Mouse (Mus musculus) retina, postnatal 1 day (tissue): Measurements from ENCODE around the gene Asic3.
A peak's percentile ranks its signal among the peaks of the same experiment; 100 is the strongest.
"Not testable (repeated sequence)": the region's sequence is repeated elsewhere in the genome, so short reads cannot be mapped to it uniquely, and the experiment has no call there.

ENCODE experiments used
- DNase-seq: peaks from one replicate; pipeline ENCODE4 v3.0.0-alpha.2; 2012

Asic3 gene

GRCm38 (mm10) chr5:24389011-24389657, 24.1 kb upstream of the Asic3 start:
- DNase-seq, result peak; percentile 63

- no peak for DNase-seq
Observed at GRCm38 (mm10) chr5:24389658-24390020, 23.6 kb upstream of the Asic3 start.

GRCm38 (mm10) chr5:24391864-24392263, 21.3 kb upstream of the Asic3 start, which contains the start of gene Atg9b:
Gene Atg9b (minus strand): TSS chr5:24392143.
- no peak for DNase-seq

DNA sequence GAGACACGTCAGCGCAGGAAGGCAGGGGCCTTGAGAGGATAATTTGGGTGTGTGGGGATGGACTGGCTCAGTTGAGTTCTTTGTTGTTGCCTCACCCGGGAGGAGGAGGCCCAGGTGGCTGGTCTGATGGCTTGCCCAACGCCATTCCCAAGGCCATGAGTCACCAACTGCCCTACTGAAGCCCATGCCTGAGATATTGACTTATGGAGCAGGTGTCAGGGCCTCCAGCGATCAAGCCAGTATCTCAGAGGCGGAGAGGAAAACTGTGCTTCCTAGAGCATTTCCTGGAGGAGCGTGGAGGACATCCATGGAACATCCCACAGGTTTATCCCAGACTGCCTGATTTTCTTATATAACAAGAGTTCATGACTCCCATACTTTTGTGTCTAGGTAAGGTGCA, 20.5 kb upstream of the Asic3 start:
- DNase-seq, result no peak

GRCm38 (mm10) chr5:24393392-24393997, 19.7 kb upstream of the Asic3 start, which contains the start of gene Abcb8:
Gene Abcb8 (plus strand): TSS chr5:24393663.
- DNase-seq, result peak; percentile 91

DNA sequence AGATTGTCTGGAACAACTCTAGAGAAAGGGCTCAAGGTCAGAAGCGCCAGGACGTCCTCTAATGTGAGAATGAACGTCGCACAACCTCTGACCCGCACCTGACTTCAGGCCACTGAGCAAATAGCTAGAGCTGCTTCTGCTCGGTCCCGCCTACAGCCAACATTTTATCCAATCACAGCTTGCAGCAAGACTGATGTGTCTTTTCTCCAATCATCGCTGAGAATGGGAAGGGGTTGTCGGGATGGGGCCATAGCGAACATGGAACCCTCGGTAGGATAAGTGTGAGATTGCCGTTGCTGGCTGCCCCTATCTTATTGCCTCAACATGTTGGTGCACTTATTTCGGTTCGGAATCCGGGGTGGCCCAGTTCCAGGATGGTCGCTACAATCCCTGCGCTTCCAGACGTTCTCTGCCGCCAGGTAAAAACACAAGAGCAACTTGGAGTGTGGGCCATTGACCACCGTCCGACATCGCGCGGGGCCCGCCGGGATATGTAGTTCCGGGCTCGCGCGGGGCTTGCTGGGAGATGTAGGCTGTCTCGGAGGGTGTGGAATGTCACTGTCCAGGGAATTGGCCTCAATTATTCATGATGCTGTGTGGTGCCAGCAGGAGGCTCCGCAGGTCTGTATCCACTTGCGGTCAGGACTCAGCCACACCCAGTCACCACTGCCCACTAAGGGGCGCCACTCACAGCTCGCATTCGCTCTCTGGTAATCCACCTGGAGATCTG, 18.9 kb upstream of the Asic3 start:
- peak; percentile 99 for DNase-seq

DNA sequence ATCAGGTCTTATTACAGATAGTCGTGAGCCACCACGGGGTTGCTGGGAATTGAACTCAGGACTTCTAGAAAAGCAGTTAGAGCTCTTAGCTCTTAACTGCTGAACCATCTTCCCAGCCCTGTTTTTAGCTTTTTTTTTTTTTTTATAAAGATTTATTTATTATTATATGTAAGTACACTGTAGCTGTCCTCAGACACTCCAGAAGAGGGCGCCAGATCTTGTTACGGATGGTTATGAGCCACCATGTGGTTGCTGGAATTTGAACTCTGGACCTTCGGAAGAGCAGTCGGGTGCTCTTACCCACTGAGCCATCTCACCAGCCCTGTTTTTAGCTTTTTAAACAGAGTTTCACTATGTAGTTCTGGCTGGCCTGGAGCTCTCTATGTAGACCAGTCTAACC, 16.9 kb upstream of the Asic3 start:
- DNase-seq, result not testable (repeated sequence)

- no peak for DNase-seq
Observed at GRCm38 (mm10) chr5:24399686-24400085, 13.5 kb upstream of the Asic3 start.

DNA sequence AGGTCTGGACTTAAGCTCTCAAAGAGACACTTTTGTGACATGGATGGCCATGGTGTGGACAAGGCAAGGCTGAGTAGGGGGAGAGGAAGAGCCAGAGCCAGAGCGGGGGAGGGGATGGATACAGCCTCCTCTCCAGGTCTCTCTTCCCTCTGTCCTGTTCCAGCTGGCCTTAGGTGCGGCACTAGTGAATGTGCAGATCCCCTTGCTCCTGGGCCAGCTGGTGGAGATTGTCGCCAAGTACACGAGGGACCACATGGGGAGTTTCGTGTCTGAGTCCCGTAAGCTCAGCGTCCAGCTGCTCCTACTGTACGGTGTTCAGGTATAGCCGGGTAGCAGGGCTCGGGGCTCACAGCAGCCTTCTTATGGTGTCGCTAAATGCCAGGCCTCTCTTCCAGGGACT, 12.8 kb upstream of the Asic3 start:
- DNase-seq, result no peak

- DNase-seq, result no peak
Observed at GRCm38 (mm10) chr5:24400911-24401605, 12.1 kb upstream of the Asic3 start.

GRCm38 (mm10) chr5:24401969-24402368, 11.2 kb upstream of the Asic3 start:
- DNase-seq, result no peak

GRCm38 (mm10) chr5:24404594-24405360, 8.4 kb upstream of the Asic3 start:
- DNase-seq, result no peak

GRCm38 (mm10) chr5:24405389-24405876, 7.8 kb upstream of the Asic3 start:
- no peak for DNase-seq

GRCm38 (mm10) chr5:24408651-24409050, 4.5 kb upstream of the Asic3 start:
- no peak for DNase-seq

GRCm38 (mm10) chr5:24409466-24409865, 3.7 kb upstream of the Asic3 start:
- no peak for DNase-seq

DNA sequence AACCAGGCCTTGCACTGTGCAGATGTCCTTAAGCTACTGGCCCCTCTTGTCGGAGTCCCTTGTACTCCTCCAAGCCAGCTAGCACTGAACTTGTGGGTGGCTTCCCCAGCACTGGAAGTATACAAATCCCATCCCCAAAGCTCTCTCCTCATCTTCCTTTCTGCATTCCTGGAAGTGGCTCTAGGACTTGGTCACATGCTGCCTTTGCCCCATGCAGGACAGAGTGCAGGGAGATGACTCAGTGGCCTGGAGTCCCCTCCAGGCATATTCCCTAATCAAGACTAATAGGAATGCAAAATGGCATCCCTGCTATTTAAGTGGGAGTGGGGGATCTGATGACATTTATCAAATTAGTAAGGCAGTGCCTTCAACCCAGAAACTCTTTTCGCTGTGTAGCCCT, 1.1 kb upstream of the Asic3 start:
- no peak for DNase-seq

GRCm38 (mm10) chr5:24413938-24414337, 746 bp downstream of the Asic3 start:
- no peak for DNase-seq

DNA sequence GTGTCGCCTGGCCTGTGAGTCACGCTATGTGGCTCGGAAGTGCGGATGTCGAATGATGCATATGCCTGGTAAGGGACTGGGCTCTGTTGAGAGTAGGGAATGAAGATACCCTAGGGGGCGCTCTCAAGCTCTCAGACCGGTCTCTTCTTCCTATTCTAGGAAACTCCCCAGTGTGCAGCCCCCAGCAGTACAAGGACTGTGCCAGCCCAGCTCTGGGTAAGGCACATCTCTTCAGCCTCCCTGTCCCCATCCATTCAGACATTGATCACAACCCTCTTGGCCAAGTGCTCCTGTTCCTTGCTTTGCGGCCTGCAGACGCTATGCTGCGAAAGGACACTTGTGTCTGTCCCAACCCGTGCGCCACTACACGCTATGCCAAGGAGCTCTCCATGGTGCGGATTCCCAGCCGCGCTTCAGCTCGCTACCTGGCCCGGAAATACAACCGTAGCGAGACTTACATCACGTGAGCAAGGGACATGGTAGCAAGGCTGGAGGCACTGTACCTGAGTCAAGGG, 3.1 kb downstream of the Asic3 start:
- peak; percentile 83 for DNase-seq

DNA sequence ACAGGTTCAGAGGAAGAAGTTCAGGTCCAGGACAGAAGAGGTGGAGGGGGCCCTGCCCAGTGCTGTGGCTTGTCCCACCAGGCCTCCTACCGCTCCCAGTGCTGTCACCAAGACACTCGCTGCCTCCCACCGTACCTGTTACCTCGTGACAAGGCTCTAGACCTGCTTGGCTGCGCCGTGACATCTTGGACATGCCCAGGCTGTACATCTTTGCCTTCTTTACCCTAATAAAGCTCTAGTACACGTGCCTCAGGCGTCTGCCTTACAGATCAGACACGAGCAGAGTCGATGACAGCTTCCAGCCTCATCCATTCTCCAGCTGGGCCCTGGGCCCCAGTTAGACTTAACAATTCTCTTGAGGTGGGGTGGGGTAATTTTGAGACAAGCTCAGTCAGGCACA, 4.4 kb downstream of the Asic3 start:
- no peak for DNase-seq

GRCm38 (mm10) chr5:24420381-24420780, 7.2 kb downstream of the Asic3 start:
- no peak for DNase-seq

DNA sequence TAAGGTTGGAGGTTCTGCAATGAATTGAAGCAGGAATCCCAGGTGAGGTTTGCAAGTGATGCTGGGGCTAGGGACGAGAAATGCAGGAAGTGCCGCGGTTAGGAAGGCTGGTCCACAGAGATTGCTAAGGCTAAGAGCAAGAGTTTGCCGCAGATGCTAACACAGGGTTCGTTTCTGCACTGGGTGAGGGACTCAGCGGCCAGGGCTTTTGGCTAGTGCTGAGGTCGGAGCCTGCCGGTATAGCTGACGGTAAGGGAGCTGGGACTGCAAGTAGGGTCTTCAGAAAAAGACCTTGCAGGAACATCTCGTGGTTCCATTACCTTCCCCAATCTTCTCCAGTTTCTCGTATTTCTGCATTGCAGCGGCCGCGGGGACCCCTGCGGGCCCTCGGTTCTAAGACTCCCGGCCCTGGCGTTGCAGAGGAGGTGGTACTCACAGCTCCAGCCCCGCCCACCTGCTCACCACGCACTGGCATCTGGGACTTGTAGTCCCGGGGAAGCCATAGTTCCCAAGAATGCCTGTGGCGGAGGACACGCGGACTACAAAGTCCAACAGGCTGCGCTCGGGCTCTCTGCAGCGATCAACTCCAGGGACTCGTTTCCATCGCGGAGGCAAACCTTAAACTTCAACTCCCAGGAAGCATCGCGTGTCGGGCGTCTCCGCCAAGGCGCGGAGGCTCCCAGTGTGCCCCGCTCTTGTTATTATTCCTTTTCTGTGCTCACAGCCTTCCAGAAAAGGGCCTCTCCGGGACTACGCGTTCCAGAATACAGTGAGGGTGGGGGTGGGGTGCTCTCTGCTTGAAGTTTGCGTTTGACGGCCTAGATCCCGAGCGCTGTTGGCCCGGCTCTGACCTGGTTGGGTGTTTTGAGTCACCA, 10.2 kb downstream of the Asic3 start, which contains the start of the genes Cdk5 and Slc4a2:
TSS of gene Cdk5 (minus strand) at position 402 of the 875 bp plus-strand sequence.
TSS of gene Slc4a2 (plus strand) at position 709 of the 875 bp plus-strand sequence.
- DNase-seq, result peak; percentile 100
